Mouse (Mus musculus) heart, embryonic 12.5 days (tissue): Measurements from ENCODE around the gene Gpr63. TPM values are rescaled to one million over a fixed set of nuclear protein-coding genes. Genes with fewer than 3 reads are reported as not detected.
"Not testable (repeated sequence)": the region's sequence is repeated elsewhere in the genome, so short reads cannot be mapped to it uniquely, and the experiment has no call there.

Experiments
- ATAC-seq: fragments of 200-750 bp; cut with Nextera tagmentation; 2 replicates; pipeline ENCODE4 v1.8.0; 2017; ENCODE audit warnings: moderate TSS enrichment, moderate library complexity; ENCODE audit not compliant: insufficient number of reproducible peaks, low FRiP score
- H3K27ac ChIP-seq: fragments of 300-500 bp; sonication (generic); 2 replicates; pipeline ENCODE4 v1.5.1; 2016; ENCODE audit warnings: mild to moderate bottlenecking, moderate library complexity; ENCODE audit not compliant: poor library complexity, severe bottlenecking
- H3K27me3 ChIP-seq: fragments of 300-500 bp; sonication (generic); replicated peaks from 2 replicates; pipeline ENCODE4 v1.6.1; 2016; ENCODE audit warnings: mild to moderate bottlenecking, moderate library complexity
- H3K36me3 ChIP-seq: fragments of 300-500 bp; sonication (generic); 2 replicates; pipeline ENCODE4 v1.6.1; 2016; ENCODE audit warnings: mild to moderate bottlenecking, moderate library complexity
- H3K4me1 ChIP-seq: fragments of 300-500 bp; sonication (generic); replicated peaks from 2 replicates; pipeline ENCODE4 v1.6.1; 2016; ENCODE audit warnings: mild to moderate bottlenecking
- H3K4me2 ChIP-seq: fragments of 300-500 bp; sonication (generic); 2 replicates; pipeline ENCODE4 v1.6.1; 2016; ENCODE audit warnings: mild to moderate bottlenecking, moderate library complexity
- H3K4me3 ChIP-seq: fragments of 300-500 bp; sonication (generic); 2 replicates; pipeline ENCODE4 v1.5.1; 2016; ENCODE audit warnings: mild to moderate bottlenecking
- H3K9ac ChIP-seq: fragments of 300-500 bp; sonication (generic); 2 replicates; pipeline ENCODE4 v1.6.1; 2016; ENCODE audit warnings: mild to moderate bottlenecking, moderate library complexity
- H3K9me3 ChIP-seq: fragments of 300-500 bp; sonication (generic); replicated peaks from 2 replicates; pipeline ENCODE4 v1.6.1; 2016; ENCODE audit warnings: mild to moderate bottlenecking, moderate library complexity
- WGBS: fragments of 180-500 bp; shearing (Covaris S2); methylation state at CpG from one replicate; pipeline ENCODE4 v1.1.7; 2016; 5-methylcytosine and 5-hydroxymethylcytosine counted together
- polyA plus RNA-seq: library from polyadenylated mRNA; unstranded; fragments of >200 nt; fragmentation: Nextera tagmentation; extraction: Ambion mirVana; gene quantifications from 2 replicates; pipeline ENCODE4 v1.2.1, GENCODE M21; 2016

Gpr63 gene
- polyA plus RNA-seq, 1 experiment from 2014 or later, result 0.83 TPM

DNA sequence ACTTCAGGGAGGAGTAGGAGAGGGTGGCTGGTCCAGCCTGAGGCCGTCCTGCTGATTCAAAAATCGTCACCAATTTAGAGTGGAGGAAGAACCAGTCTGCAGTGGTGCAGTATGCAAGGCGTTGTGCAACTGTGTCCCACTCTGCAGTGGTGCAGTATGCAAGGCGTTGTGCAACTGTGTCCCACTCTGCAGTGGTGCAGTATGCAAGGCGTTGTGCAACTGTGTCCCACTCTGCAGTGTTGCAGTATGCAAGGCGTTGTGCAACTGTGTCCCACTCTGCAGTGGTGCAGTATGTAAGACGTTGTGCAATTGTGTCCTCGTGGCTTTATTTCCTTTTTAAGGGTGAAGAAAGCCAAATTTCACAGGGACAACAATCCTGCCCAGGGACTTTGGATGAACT lies 43.1 kb downstream of the Gpr63 start:
- H3K4me1 ChIP-seq, H3K4me2 ChIP-seq, H3K27me3 ChIP-seq, H3K27ac ChIP-seq, H3K9ac ChIP-seq, H3K9me3 ChIP-seq, H3K4me3 ChIP-seq, ATAC-seq: not testable (repeated sequence)
- WGBS, result 75% methylated on average over 8 of the region's 8 CpGs
- H3K36me3 ChIP-seq, result peaks cover 15% of the 10 kb centered on the region

DNA sequence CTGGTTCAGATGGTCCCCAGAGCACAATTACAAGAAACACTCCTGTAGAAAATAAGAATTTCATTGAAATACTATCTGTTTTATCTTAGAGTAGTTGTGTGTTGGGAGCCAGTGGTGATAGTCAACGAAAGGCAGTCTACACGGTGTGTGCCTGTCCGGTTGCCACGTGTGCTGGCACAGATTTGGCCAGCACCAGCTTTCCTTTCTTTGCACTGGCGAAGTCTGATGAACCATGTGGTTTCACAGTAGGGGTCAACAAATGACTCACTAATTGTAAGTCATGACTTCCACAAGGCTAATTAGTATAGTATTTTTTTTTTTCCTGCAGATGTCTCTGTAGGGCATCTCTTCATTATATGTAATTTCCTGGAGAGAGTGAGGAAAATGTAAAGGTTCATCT lies 45.6 kb downstream of the Gpr63 start:
- no peaks in the 10 kb centered on the region for H3K9me3 ChIP-seq
- no peak overlapping the region for H3K9ac ChIP-seq
- WGBS, result 77% methylated on average over 5 of the region's 5 CpGs
- no peak for ATAC-seq
- H3K27ac ChIP-seq, result no peak overlapping the region
- no peak overlapping the region for H3K4me3 ChIP-seq
- H3K27me3 ChIP-seq, result no peaks in the 10 kb centered on the region
- H3K4me2 ChIP-seq, result no peak overlapping the region
- H3K4me1 ChIP-seq, result no peaks in the 10 kb centered on the region
- peaks cover 15% of the 10 kb centered on the region for H3K36me3 ChIP-seq

DNA sequence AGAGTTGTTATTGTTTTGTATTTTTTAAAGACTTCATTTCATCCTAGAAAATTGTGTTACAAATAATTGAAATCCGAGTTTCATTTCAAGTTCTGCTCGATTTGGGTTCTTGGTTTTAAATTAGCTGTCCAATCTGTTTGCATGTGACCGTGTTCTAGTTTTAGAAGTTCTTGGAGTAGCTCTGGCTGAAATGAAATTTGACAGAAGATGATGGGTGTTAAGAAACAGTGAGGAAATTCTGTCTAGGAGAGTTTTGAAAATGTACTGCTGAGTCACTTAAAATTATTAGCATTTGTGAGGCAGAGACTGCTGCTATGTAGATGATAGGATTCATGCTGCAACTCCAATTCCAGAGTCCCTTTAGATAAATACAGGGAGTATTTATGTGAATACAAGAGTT lies 46.5 kb downstream of the Gpr63 start:
- H3K36me3 ChIP-seq, result peaks cover 6% of the 10 kb centered on the region; the same call in 1 of the 2 replicates
- 77% methylated on average over 3 of the region's 3 CpGs for WGBS
- no peak overlapping the region for H3K27ac ChIP-seq

DNA sequence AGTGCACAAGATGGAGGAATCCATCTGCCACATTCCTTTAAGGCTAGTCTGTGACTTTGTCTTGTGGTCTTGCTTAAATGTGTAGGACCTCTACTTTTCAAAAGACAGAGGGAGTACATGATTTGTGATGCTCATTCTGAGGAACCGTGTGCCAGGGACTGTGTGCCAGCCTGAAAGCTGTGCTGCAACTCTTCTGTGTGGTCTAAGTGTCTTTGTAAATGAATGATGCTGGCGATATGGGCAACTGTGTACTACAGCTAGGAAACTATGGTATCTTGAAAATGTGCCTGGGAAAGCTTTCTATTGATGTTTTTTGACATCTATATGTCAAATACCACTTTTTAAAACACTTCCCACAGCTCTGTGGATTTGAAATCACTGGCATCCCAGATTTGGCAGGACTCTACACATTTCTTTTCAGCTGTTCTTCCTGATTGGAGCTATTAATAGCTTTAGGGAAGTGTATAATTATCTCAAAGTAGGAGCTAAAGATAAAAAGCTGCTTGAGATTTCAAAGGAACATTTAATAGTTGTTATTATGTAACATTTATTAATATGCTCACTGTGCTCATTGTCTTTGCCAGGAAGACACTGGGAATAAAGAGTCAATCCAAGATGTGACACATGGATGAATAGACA lies 48.9 kb downstream of the Gpr63 start:
- no peak overlapping the region for H3K27ac ChIP-seq
- no peak overlapping the region for H3K9ac ChIP-seq
- no peaks in the 10 kb centered on the region for H3K9me3 ChIP-seq
- 68% methylated on average over 2 of the region's 2 CpGs for WGBS
- H3K4me1 ChIP-seq, result no peaks in the 10 kb centered on the region
- H3K27me3 ChIP-seq, result no peaks in the 10 kb centered on the region
- H3K4me3 ChIP-seq, result no peak overlapping the region
- H3K36me3 ChIP-seq, result no peaks in the 10 kb centered on the region
- ATAC-seq, result no peak
- H3K4me2 ChIP-seq, result no peak overlapping the region

More for the DNA sequence above, 46.5 kb downstream of the Gpr63 start:
- Histone ChIP-seq H3K4me2 (no peak overlapping the region), H3K4me3 (no peak overlapping the region), H3K9ac (no peak overlapping the region), H3K9me3 (no peaks in the 10 kb centered on the region), H3K4me1 (no peaks in the 10 kb centered on the region), H3K27me3 (no peaks in the 10 kb centered on the region)
- no peak for ATAC-seq

DNA sequence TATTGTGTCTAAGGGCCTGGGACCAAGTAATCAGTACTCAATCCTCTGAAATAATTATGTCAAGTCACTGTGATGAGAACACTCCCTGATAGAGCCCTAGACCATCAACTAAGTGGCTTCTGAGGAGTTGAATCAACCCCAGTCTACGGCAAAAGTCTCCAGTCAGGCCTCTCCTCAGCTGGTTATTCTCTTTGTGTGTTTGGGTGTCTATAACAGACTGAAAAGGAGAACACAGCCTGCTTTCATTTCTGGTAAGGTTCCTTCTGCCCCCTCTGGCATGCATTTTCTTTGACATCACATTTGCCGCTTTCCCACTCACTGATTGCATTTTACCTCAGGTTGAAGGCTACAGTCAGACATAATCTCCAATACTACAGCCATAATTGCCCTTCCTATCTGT lies 62.0 kb downstream of the Gpr63 start:
- WGBS, result 80% methylated on average over 2 of the region's 2 CpGs
- no peak overlapping the region for H3K27ac ChIP-seq
- H3K4me2 ChIP-seq, result no peak overlapping the region
- no peaks in the 10 kb centered on the region for H3K4me1 ChIP-seq
- no peaks in the 10 kb centered on the region for H3K27me3 ChIP-seq
- H3K9ac ChIP-seq, result no peak overlapping the region
- H3K4me3 ChIP-seq, result no peak overlapping the region
- H3K9me3 ChIP-seq, result no peaks in the 10 kb centered on the region
- no peaks in the 10 kb centered on the region for H3K36me3 ChIP-seq
- ATAC-seq, result no peak

DNA sequence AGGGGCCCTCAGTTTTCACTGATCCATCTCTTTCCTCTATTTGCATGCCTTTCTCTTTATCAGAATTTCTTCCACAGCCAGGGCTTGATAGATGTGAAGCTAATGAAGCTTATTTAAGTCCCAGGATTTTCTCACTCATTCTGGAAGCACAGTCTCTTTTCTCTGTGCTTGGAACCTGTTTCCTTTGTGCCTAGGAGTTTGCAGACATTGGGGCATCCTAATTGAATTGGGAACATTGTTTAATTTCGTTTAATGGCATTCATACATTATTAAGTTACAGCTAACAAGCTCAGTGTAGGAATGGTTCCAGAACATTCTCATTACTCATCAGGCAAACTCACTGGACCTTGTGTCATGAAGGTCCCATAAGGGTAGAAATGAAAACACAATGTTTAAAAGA lies 62.5 kb downstream of the Gpr63 start:
- Histone ChIP-seq H3K9me3 (no peaks in the 10 kb centered on the region), H3K4me2 (no peak overlapping the region), H3K27ac (no peak overlapping the region), H3K4me1 (no peaks in the 10 kb centered on the region), H3K27me3 (no peaks in the 10 kb centered on the region), H3K9ac (no peak overlapping the region), H3K36me3 (no peaks in the 10 kb centered on the region), H3K4me3 (no peak overlapping the region)
- ATAC-seq, result no peak
- WGBS, result 63% methylated on average over 1 of the region's 1 CpGs

DNA sequence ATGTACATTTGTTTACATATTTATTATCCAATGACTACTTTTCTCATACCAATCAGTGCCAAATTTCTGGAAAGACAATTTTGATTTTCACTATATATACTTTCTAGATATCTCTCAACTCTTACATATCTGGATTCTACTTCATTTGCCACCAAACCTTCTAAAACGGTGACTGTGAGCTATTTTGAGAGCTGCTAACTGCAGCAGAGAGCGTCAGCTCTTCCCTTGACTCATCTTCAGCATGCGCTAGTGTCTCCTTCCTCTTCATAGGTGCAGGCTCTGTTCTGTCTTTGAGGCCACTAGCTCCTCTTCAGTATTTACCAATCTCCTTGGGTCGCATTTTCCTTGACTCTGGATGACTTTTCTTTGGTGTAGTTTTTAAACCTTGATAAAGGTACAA lies 63.7 kb downstream of the Gpr63 start:
- Histone ChIP-seq H3K36me3 (no peaks in the 10 kb centered on the region), H3K9me3 (no peaks in the 10 kb centered on the region), H3K4me3 (no peak overlapping the region), H3K9ac (no peak overlapping the region), H3K4me1 (no peaks in the 10 kb centered on the region), H3K27ac (no peak overlapping the region), H3K27me3 (no peaks in the 10 kb centered on the region), H3K4me2 (no peak overlapping the region)
- WGBS, result 69% methylated on average over 4 of the region's 4 CpGs
- no peak for ATAC-seq

DNA sequence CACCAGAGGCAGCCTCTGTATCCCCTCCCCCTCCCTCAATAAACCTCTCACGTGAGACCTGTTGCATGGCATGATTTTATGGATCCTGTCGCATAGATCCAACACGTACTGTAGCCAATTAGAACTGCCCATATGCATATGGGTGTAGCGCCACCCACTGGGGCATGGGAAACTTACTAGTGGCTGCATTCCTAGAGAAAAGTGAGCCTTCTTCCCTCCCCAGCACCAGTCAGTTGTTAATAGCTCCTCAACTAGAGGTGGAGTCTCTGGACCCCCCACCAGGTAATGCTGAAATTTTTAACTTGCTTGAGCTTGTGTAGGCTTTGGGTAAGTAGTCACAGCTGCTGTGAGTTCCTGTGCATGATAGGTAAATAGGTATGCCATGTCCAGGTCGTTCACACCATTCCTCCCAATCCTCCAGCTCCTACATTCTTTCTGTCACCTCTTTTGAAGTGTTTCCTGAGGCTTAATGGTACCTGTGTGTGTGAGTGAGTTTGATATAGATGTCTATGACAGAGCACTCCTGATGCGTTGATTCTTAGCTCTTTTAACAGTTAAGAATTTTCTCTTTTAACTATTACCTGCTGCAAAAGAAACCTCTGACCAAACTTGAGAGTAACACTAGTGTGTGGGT lies 69.1 kb downstream of the Gpr63 start:
- Histone ChIP-seq H3K27me3 (no peaks in the 10 kb centered on the region), H3K4me1 (no peaks in the 10 kb centered on the region), H3K27ac (no peak overlapping the region), H3K4me3 (no peak overlapping the region), H3K4me2 (no peak overlapping the region), H3K36me3 (no peaks in the 10 kb centered on the region), H3K9me3 (no peaks in the 10 kb centered on the region), H3K9ac (no peak overlapping the region)
- no peak for ATAC-seq
- 21% methylated on average over 6 of the region's 6 CpGs for WGBS

DNA sequence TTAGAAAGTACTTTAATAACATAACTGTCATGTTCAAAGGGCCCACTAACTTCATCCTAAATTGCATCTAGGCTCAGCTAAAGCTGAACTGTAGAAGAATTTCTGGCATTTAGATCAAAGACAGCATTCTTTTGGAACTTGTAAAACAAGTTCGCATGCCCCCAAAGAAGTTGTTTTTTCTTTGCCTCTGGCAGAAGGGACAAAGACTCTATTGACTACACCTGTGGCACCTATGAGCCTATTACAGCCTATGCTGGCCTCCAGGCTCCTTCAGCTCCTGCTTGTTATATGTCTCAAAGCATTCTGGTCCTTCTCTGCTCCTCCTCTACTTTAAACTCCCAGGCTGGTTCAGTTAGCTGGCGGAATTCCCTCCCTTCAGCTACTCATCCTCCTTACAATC lies 69.6 kb downstream of the Gpr63 start:
- no peak overlapping the region for H3K27ac ChIP-seq
- no peak overlapping the region for H3K4me3 ChIP-seq
- no peaks in the 10 kb centered on the region for H3K27me3 ChIP-seq
- H3K36me3 ChIP-seq, result no peaks in the 10 kb centered on the region
- no peaks in the 10 kb centered on the region for H3K9me3 ChIP-seq
- WGBS, result 61% methylated on average over 2 of the region's 2 CpGs
- no peak overlapping the region for H3K4me2 ChIP-seq
- H3K4me1 ChIP-seq, result no peaks in the 10 kb centered on the region
- ATAC-seq, result no peak
- H3K9ac ChIP-seq, result no peak overlapping the region

DNA sequence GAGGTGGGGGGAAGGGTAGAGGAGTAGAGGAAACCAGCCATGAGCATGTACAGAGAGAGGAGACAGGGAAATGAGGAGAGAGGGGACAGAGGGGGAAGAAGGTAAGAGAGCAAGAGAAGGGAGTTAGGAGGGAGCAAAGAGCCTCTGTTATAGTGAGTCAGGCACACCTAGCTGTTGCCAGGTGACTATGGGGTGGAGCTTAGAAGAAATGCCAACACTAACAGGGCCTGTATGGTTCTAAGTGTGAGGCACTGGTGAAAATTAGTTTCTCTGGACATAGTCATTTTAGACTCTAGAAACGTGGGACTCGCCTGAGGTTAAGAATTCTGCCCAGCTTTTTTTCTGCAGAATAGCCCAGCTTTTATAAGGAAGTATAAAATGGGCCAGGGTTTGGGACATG lies 71.1 kb downstream of the Gpr63 start:
- Histone ChIP-seq H3K4me1 (no peaks in the 10 kb centered on the region), H3K36me3 (no peaks in the 10 kb centered on the region), H3K4me2 (no peak overlapping the region), H3K9me3 (no peaks in the 10 kb centered on the region), H3K4me3 (no peak overlapping the region), H3K27ac (no peak overlapping the region), H3K27me3 (no peaks in the 10 kb centered on the region), H3K9ac (no peak overlapping the region)
- 73% methylated on average over 2 of the region's 2 CpGs for WGBS
- ATAC-seq, result no peak

DNA sequence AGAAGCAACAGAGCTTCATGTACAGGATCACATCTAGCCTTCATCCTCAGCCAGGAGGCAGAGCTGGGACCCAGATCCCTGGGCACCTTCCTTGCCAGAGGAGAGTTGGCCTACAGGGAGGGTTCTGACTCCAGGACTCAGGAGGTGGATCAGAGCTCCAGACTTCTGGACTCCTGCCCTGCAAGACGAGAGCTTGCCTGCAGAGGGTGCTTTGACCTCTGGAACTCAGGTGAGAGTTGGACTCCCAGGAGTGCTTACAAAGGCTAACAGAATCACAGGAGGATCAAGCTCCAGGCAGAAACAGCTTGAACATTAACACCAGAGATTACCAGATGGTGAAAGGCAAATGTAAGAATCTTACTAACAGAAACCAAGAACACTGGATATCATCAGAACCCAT lies 89.3 kb downstream of the Gpr63 start:
- not testable (repeated sequence) for H3K9ac ChIP-seq, H3K9me3 ChIP-seq, H3K4me2 ChIP-seq, H3K4me1 ChIP-seq, H3K4me3 ChIP-seq, ATAC-seq, H3K27ac ChIP-seq, H3K36me3 ChIP-seq, H3K27me3 ChIP-seq
- WGBS, result 69% methylated on average over 1 of the region's 1 CpGs
